Mouse (Mus musculus) megakaryocyte-erythroid progenitor cell, adult 5-6 weeks (primary cell): ENCODE results near the gene Gm5678. TPM values are rescaled to one million over a fixed set of nuclear protein-coding genes. Genes with fewer than 3 reads are reported as not detected.
"Not testable (repeated sequence)": the region's sequence is repeated elsewhere in the genome, so short reads cannot be mapped to it uniquely, and the experiment has no call there.

Experiments
- ATAC-seq: replicated peaks from 2 replicates; pipeline ENCODE4 v1.8.0; 2016; ENCODE audit warnings: mild to moderate bottlenecking, inconsistent platforms; ENCODE audit not compliant: severe bottlenecking, poor library complexity, low FRiP score, low TSS enrichment
- total RNA-seq, 2 experiments: library from RNA; stranded (forward) in 1 of 2; stranded (reverse) in 1 of 2; fragments of 200-1000, 215-1000 nt in 1 of 2; fragments of >200 nt in 1 of 2; fragmentation: Nextera tagmentation in 1 of 2; gene quantifications; 2 replicates each; pipeline ENCODE4 v1.2.3; 2014 to 2017

The Gm5678 gene
- total RNA-seq, 2 experiments from 2014 or later = not detected

- no peak for ATAC-seq
Measured at GRCm38 (mm10) chr16:93605553-93605952, 22.3 kb upstream of the Gm5678 start, which contains the start of gene Cbr1. TSS of gene Cbr1 (plus strand) at chr16:93605853.

- ATAC-seq = no peak
Measured at GRCm38 (mm10) chr16:93606146-93606545, 21.8 kb upstream of the Gm5678 start.

- peak; percentile 56 for ATAC-seq
Measured at GRCm38 (mm10) chr16:93607669-93608101, 20.2 kb upstream of the Gm5678 start.

GRCm38 (mm10) chr16:93608731-93609130 is 19.2 kb upstream of the Gm5678 start:
- ATAC-seq = no peak

- no peak for ATAC-seq
Measured at GRCm38 (mm10) chr16:93609796-93610195, 18.1 kb upstream of the Gm5678 start.

- no peak for ATAC-seq
Measured at GRCm38 (mm10) chr16:93610961-93611360, 16.9 kb upstream of the Gm5678 start.

GRCm38 (mm10) chr16:93615118-93615870 is 12.6 kb upstream of the Gm5678 start:
- peak; percentile 95 for ATAC-seq

- ATAC-seq = not testable (repeated sequence)
Measured at GRCm38 (mm10) chr16:93623759-93624158, 4.1 kb upstream of the Gm5678 start.

- no peak for ATAC-seq
Measured at GRCm38 (mm10) chr16:93624671-93625070, 3.2 kb upstream of the Gm5678 start.

- ATAC-seq = 0 out of 2 replicates have a peak, but pooled peaks have one; percentile 58
Measured at GRCm38 (mm10) chr16:93626745-93627144, 1.2 kb upstream of the Gm5678 start.

GRCm38 (mm10) chr16:93644006-93644405 is 16.1 kb downstream of the Gm5678 start:
- ATAC-seq = no peak

- peak; percentile 67 for ATAC-seq
Measured at GRCm38 (mm10) chr16:93648441-93649183, 20.7 kb downstream of the Gm5678 start.

GRCm38 (mm10) chr16:93667976-93668375 is 40.1 kb downstream of the Gm5678 start:
- ATAC-seq = no peak

- ATAC-seq = no peak
Measured at GRCm38 (mm10) chr16:93669521-93669920, 41.6 kb downstream of the Gm5678 start.

GRCm38 (mm10) chr16:93670466-93670865 is 42.6 kb downstream of the Gm5678 start:
- ATAC-seq = not testable (repeated sequence)

- peak; percentile 59; the same call in 1 of the 2 replicates for ATAC-seq
Measured at GRCm38 (mm10) chr16:93671064-93671463, 43.2 kb downstream of the Gm5678 start.

- no peak for ATAC-seq
Measured at GRCm38 (mm10) chr16:93676376-93676775, 48.5 kb downstream of the Gm5678 start.

GRCm38 (mm10) chr16:93678206-93678605 is 50.3 kb downstream of the Gm5678 start:
- ATAC-seq = no peak

- ATAC-seq = no peak
Measured at GRCm38 (mm10) chr16:93679165-93679564, 51.3 kb downstream of the Gm5678 start.
